Mouse (Mus musculus): ENCODE measurements at regions not wholly inside any gene's neighbourhood (a gene's known extent, or its start where the extent isn't known, plus 50 kb on each side); places are given as distances from the start of the nearest gene placed in this dataset.

GRCm38 (mm10) chr15:26051415-26051814 lies 67.2 kb downstream of the Zfp622 start:
- H3K4me3 ChIP-seq (replicated peaks; ENCODE audit: insufficient read depth, low read depth, low read length) = no peak overlapping the region
- WGBS = 86% methylated on average over 2 of the region's 2 CpGs
- TF ChIP-seq CTCF (IDR thresholded peaks at IDR 0.05; ENCODE audit: borderline replicate concordance, insufficient read depth, low read depth, low read length) = no peak
- TF ChIP-seq POLR2A (IDR thresholded peaks at IDR 0.05; ENCODE audit: borderline replicate concordance, insufficient read depth, low read length) = no peak
- H3K27ac ChIP-seq (ENCODE audit: insufficient read depth, low read length) = no peak overlapping the region
- no peaks in the 10 kb centered on the region for H3K4me1 ChIP-seq (ENCODE audit: control insufficient read depth, insufficient read depth, low read length)
- DNase-seq = peak in 1 of 2 experiments; percentile 42
- H3K27me3 ChIP-seq (ENCODE audit: control insufficient read depth, insufficient read depth, low read length) = no peaks in the 10 kb centered on the region

GRCm38 (mm10) chr15:26052720-26053316 lies 68.7 kb downstream of the Zfp622 start:
- 67% methylated on average over 4 of the region's 4 CpGs for WGBS
- H3K27me3 ChIP-seq (ENCODE audit: control insufficient read depth, insufficient read depth, low read length) = no peaks in the 10 kb centered on the region

GRCm38 (mm10) chr15:26058019-26058418 lies 73.9 kb downstream of the Zfp622 start:
- no peak overlapping the region for H3K4me3 ChIP-seq (replicated peaks; ENCODE audit: insufficient read depth, low read depth, low read length)
- H3K27ac ChIP-seq (ENCODE audit: insufficient read depth, low read length) = no peak overlapping the region
- TF ChIP-seq POLR2A (IDR thresholded peaks at IDR 0.05; ENCODE audit: borderline replicate concordance, insufficient read depth, low read length) (no peak), CTCF (IDR thresholded peaks at IDR 0.05; ENCODE audit: borderline replicate concordance, insufficient read depth, low read depth, low read length) (no peak)
- no peaks in the 10 kb centered on the region for H3K4me1 ChIP-seq (ENCODE audit: control insufficient read depth, insufficient read depth, low read length)
- no peaks in the 10 kb centered on the region for H3K27me3 ChIP-seq (ENCODE audit: control insufficient read depth, insufficient read depth, low read length)
- WGBS = 48% methylated on average over 3 of the region's 3 CpGs
- DNase-seq = no peak

More at GRCm38 (mm10) chr15:26052720-26053316, 68.7 kb downstream of the Zfp622 start:
- Histone ChIP-seq H3K4me3 (replicated peaks; ENCODE audit: insufficient read depth, low read depth, low read length) (no peak overlapping the region), H3K27ac (ENCODE audit: insufficient read depth, low read length) (no peak overlapping the region), H3K4me1 (ENCODE audit: control insufficient read depth, insufficient read depth, low read length) (no peaks in the 10 kb centered on the region)
- DNase-seq = no peak
- TF ChIP-seq POLR2A (IDR thresholded peaks at IDR 0.05; ENCODE audit: borderline replicate concordance, insufficient read depth, low read length) = no peak
- TF ChIP-seq CTCF (IDR thresholded peaks at IDR 0.05; ENCODE audit: borderline replicate concordance, insufficient read depth, low read depth, low read length) = no peak

- no peaks in the 10 kb centered on the region for H3K27me3 ChIP-seq (ENCODE audit: control insufficient read depth, insufficient read depth, low read length)
- H3K4me3 ChIP-seq (replicated peaks; ENCODE audit: insufficient read depth, low read depth, low read length) = no peak overlapping the region
- no peak for TF ChIP-seq POLR2A (IDR thresholded peaks at IDR 0.05; ENCODE audit: borderline replicate concordance, insufficient read depth, low read length)
- no peak for TF ChIP-seq CTCF (IDR thresholded peaks at IDR 0.05; ENCODE audit: borderline replicate concordance, insufficient read depth, low read depth, low read length)
- no peak overlapping the region for H3K27ac ChIP-seq (ENCODE audit: insufficient read depth, low read length)
- H3K4me1 ChIP-seq (ENCODE audit: control insufficient read depth, insufficient read depth, low read length) = no peaks in the 10 kb centered on the region
- WGBS = 63% methylated on average over 4 of the region's 4 CpGs
- DNase-seq = no peak
These were observed 116.0 kb downstream of the Zfp622 start for GRCm38 (mm10) chr15:26100199-26100598.

DNA sequence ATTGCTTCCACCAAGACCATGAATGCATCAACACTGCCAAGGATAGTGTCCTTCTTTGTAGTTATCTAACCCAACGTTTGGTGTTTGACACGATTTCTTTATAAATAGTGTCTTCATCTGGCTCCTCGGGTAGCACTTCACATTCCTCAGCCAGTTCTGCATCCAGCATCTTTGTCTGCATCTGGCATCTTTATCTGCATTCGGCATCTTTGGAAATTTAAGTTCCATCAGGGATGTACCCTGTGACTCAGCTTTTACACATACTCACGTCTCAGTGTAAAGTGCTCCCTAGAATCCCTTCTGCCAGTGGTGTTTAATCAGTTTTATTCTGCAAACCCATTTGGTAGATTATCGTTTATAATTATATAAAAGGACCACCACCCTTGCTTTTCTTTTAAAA lies 123.8 kb downstream of the Zfp622 start:
- no peak for DNase-seq
- H3K4me3 ChIP-seq (replicated peaks; ENCODE audit: insufficient read depth, low read depth, low read length) = no peak overlapping the region
- TF ChIP-seq CTCF (IDR thresholded peaks at IDR 0.05; ENCODE audit: borderline replicate concordance, insufficient read depth, low read depth, low read length) (no peak), POLR2A (IDR thresholded peaks at IDR 0.05; ENCODE audit: borderline replicate concordance, insufficient read depth, low read length) (no peak)
- 89% methylated on average over 6 of the region's 6 CpGs for WGBS
- no peaks in the 10 kb centered on the region for H3K27me3 ChIP-seq (ENCODE audit: control insufficient read depth, insufficient read depth, low read length)
- no peaks in the 10 kb centered on the region for H3K4me1 ChIP-seq (ENCODE audit: control insufficient read depth, insufficient read depth, low read length)
- H3K27ac ChIP-seq (ENCODE audit: insufficient read depth, low read length) = no peak overlapping the region

GRCm38 (mm10) chr15:26144197-26144596 lies 160.0 kb downstream of the Zfp622 start:
- no peak for DNase-seq
- Histone ChIP-seq H3K4me1 (ENCODE audit: control insufficient read depth, insufficient read depth, low read length) (no peaks in the 10 kb centered on the region), H3K27me3 (ENCODE audit: control insufficient read depth, insufficient read depth, low read length) (no peaks in the 10 kb centered on the region), H3K27ac (ENCODE audit: insufficient read depth, low read length) (no peak overlapping the region), H3K4me3 (replicated peaks; ENCODE audit: insufficient read depth, low read depth, low read length) (no peak overlapping the region)
- 89% methylated on average over 2 of the region's 2 CpGs for WGBS
- no peak for TF ChIP-seq POLR2A (IDR thresholded peaks at IDR 0.05; ENCODE audit: borderline replicate concordance, insufficient read depth, low read length)
- no peak for TF ChIP-seq CTCF (IDR thresholded peaks at IDR 0.05; ENCODE audit: borderline replicate concordance, insufficient read depth, low read depth, low read length)

GRCm38 (mm10) chr15:26158499-26158898 lies 150.3 kb upstream of the March11 start:
- no peak overlapping the region for H3K27ac ChIP-seq (ENCODE audit: insufficient read depth, low read length)
- no peak overlapping the region for H3K4me3 ChIP-seq (replicated peaks; ENCODE audit: insufficient read depth, low read depth, low read length)
- no peaks in the 10 kb centered on the region for H3K27me3 ChIP-seq (ENCODE audit: control insufficient read depth, insufficient read depth, low read length)
- no peak for DNase-seq
- WGBS = 59% methylated on average over 3 of the region's 3 CpGs
- no peaks in the 10 kb centered on the region for H3K4me1 ChIP-seq (ENCODE audit: control insufficient read depth, insufficient read depth, low read length)
- TF ChIP-seq CTCF (IDR thresholded peaks at IDR 0.05; ENCODE audit: borderline replicate concordance, insufficient read depth, low read depth, low read length) = no peak
- no peak for TF ChIP-seq POLR2A (IDR thresholded peaks at IDR 0.05; ENCODE audit: borderline replicate concordance, insufficient read depth, low read length)

- DNase-seq = no peak
- no peaks in the 10 kb centered on the region for H3K27me3 ChIP-seq (ENCODE audit: control insufficient read depth, insufficient read depth, low read length)
- 55% methylated on average over 3 of the region's 3 CpGs for WGBS
- H3K4me3 ChIP-seq (replicated peaks; ENCODE audit: insufficient read depth, low read depth, low read length) = no peak overlapping the region
- no peaks in the 10 kb centered on the region for H3K4me1 ChIP-seq (ENCODE audit: control insufficient read depth, insufficient read depth, low read length)
- no peak overlapping the region for H3K27ac ChIP-seq (ENCODE audit: insufficient read depth, low read length)
- TF ChIP-seq CTCF (IDR thresholded peaks at IDR 0.05; ENCODE audit: borderline replicate concordance, insufficient read depth, low read depth, low read length) = no peak
- no peak for TF ChIP-seq POLR2A (IDR thresholded peaks at IDR 0.05; ENCODE audit: borderline replicate concordance, insufficient read depth, low read length)
These were observed 123.9 kb upstream of the March11 start for GRCm38 (mm10) chr15:26184930-26185329.
